Mouse (Mus musculus) heart, adult 2 months (tissue): ENCODE results near the gene Cntnap1. TPM values are rescaled to one million over a fixed set of nuclear protein-coding genes. Genes with fewer than 3 reads are reported as not detected.

Experiments used
- DNase-seq, 2 experiments: peaks; one replicate each; pipeline ENCODE4 v3.0.0; 2021
- H3K27ac ChIP-seq: fragments of 200-600 bp; 2 replicates; pipeline ENCODE4 v1.8.1; 2022
- H3K27me3 ChIP-seq: fragments of 200-500 bp; 2 replicates; pipeline ENCODE4 v1.6.1; 2012; ENCODE audit warnings: mild to moderate bottlenecking, low read length, inconsistent platforms, mixed read lengths; ENCODE audit not compliant: control insufficient read depth, insufficient read depth
- H3K36me3 ChIP-seq: fragments of 200-500 bp; 2 replicates; pipeline ENCODE4 v1.6.1; 2012; ENCODE audit warnings: low read length, inconsistent platforms; ENCODE audit not compliant: control insufficient read depth, insufficient read depth
- H3K4me1 ChIP-seq: fragments of 200-500 bp; 2 replicates; pipeline ENCODE4 v1.6.1; 2011; ENCODE audit warnings: low read length; ENCODE audit not compliant: control insufficient read depth, insufficient read depth
- H3K4me3 ChIP-seq: fragments of 200-600 bp; 2 replicates; pipeline ENCODE4 v1.8.1; 2022
- H3K79me2 ChIP-seq: fragments of 200-500 bp; replicated peaks from 2 replicates; pipeline ENCODE4 v1.6.1; 2012; ENCODE audit warnings: mild to moderate bottlenecking, inconsistent platforms, low read length, moderate library complexity, mixed read lengths; ENCODE audit not compliant: control insufficient read depth, insufficient read depth
- H3K9ac ChIP-seq: fragments of 200-500 bp; 2 replicates; pipeline ENCODE4 v1.6.1; 2012; ENCODE audit warnings: low read depth, mild to moderate bottlenecking, control low read depth, inconsistent platforms, low read length, mixed read lengths
- CTCF ChIP-seq: fragments of 200-600 bp; IDR thresholded peaks from 2 replicates; pipeline ENCODE4 v1.8.1; 2022; ENCODE audit warnings: antibody characterized with exemption, mild to moderate bottlenecking, moderate library complexity
- EP300 ChIP-seq: fragments of 200-500 bp; IDR thresholded peaks from 2 replicates; pipeline ENCODE4 v1.6.1; 2011; ENCODE audit warnings: low read depth, low read length, control low read depth; ENCODE audit not compliant: insufficient read depth
- POLR2A ChIP-seq: fragments of 200-500 bp; IDR thresholded peaks from 2 replicates; pipeline ENCODE4 v1.6.1; 2011; ENCODE audit warnings: mild to moderate bottlenecking, low read depth, low read length, control low read depth; ENCODE audit not compliant: insufficient read depth
- WGBS: fragments of 180-500 bp; shearing (Covaris S2); methylation state at CpG from one replicate; pipeline ENCODE4 v1.1.7; 2018; 5-methylcytosine and 5-hydroxymethylcytosine counted together
- intact Hi-C: fragments of 180-260 bp; cut with DNase I; formaldehyde crosslinking; loops from one replicate; pipeline ENCODE4 v1.15.1; 2025
- polyA plus RNA-seq: library from polyadenylated mRNA; depleted of rRNA; stranded (reverse); fragments of >200 nt; gene quantifications from 2 replicates; pipeline ENCODE4 v1.2.3, GENCODE M21; 2012
- total RNA-seq, 2 experiments: library from RNA; stranded (reverse); gene quantifications; 2 replicates each; pipeline ENCODE4 v1.2.3; 2021

Cntnap1 gene
- total and polyA plus RNA-seq, 3 experiments: 1.3 to 3.1 (median 1.5) TPM

DNA sequence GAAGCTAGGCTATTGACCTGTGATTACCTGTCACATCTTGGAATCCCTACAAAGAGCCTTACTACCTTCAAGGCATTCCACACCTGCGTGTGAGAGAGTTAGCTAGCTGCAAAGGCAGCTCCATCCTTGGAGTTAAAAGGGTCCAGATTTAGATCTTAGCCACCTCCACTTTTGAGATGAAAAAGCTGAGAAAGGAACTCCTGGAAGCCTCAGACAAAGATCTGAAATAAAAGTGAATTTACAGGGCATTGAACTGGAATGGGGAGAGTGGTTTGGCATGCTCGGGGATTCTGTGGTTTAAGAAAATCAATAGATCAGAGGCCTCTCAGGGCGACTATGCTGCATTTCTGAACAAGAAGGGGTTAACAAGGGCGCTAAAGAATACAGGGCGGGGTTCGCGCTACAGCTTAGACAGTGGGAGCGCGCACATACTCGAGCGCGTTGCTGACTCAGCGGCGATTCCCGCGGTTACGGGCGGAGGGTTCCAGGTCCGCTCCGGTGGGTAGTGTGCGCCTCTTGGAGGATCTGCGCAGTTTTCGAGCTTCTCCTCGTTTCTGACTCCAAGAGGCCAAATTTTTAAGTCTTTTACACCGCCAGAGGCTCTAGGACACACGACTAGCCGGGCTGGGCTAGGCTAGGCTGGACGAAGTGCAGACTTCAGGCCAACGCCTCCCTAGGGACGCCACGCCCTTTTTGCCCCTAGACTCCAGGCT, 1.6 kb downstream of the Cntnap1 start:
- intact Hi-C loops: loop anchor here (5.0 to 10.0 kb wide), 2 partner anchors 35 to 457 kb away; partner anchors contain the start of genes Hspb9 and Kat2a
- Histone ChIP-seq H3K27me3 (no peaks in the 10 kb centered on the region), H3K27ac (peak overlapping the region; percentile 91), H3K9ac (peak overlapping the region; percentile 62), H3K79me2 (no peaks in the 10 kb centered on the region), H3K4me3 (peak overlapping the region; percentile 53), H3K36me3 (0 out of 2 replicates have a peak, but pooled peaks cover 2% of the 10 kb centered on the region), H3K4me1 (peaks cover 11% of the 10 kb centered on the region)
- peak; percentile 83 to 84 for DNase-seq
- TF ChIP-seq POLR2A (peak; percentile 72), CTCF (no peak), EP300 (no peak)
- WGBS: under 1% methylated on average over 31 of the region's 31 CpGs

DNA sequence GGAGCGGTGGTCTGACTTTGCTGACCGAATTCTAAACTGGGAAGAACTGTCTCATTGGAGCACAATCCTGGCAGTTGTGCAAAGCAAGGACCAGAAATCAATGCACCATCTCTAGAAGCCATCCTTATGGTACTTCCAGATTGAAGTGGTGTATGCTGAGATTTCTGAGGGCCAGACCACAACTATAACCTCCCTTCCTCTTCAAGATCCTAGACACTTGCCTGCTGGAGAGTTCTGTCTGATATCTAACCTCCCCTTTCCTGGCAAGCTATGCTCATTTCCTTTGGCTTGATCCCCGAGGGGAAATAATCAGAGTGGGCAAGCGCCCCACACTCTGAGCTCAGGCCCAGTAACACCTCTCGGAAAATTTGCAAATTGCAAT, 2.1 kb downstream of the Cntnap1 start:
- no peak for DNase-seq
- intact Hi-C loops: loop anchor here (5.0 to 10.0 kb wide), 2 partner anchors 35 to 458 kb away; partner anchors contain the start of genes Hspb9 and Kat2a
- WGBS: 4% methylated on average over 5 of the region's 5 CpGs
- H3K27ac ChIP-seq: peak overlapping the region; percentile 91
- no peaks in the 10 kb centered on the region for H3K27me3 ChIP-seq
- H3K79me2 ChIP-seq: no peaks in the 10 kb centered on the region
- H3K9ac ChIP-seq: peak overlapping the region; percentile 62
- H3K4me3 ChIP-seq: peak overlapping the region; percentile 53
- 0 out of 2 replicates have a peak, but pooled peaks cover 2% of the 10 kb centered on the region for H3K36me3 ChIP-seq
- H3K4me1 ChIP-seq: peaks cover 11% of the 10 kb centered on the region
- TF ChIP-seq CTCF (no peak), EP300 (no peak), POLR2A (no peak)

DNA sequence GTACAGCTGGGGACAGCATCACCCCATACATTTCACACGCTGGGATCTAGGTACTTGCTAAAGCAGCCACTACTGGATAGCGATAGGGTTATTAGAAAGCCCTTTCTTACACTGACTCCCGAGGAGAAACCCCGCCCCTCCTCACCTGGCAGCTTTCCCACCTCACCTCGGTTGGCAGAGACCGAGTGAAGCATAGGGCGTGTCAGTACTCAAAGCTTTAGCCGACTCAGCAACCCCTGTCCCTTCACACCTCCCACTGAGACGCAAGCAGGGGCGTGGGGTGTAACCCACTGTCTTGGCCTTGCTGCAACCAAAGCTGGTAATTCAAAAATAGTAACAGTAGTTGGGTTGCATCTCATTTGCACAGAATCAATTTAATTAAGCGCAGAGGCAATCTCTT, 2.8 kb downstream of the Cntnap1 start:
- H3K4me3 ChIP-seq: peak overlapping the region; percentile 50
- H3K36me3 ChIP-seq: 0 out of 2 replicates have a peak, but pooled peaks cover 2% of the 10 kb centered on the region
- H3K9ac ChIP-seq: peak overlapping the region; percentile 18; the same call in 1 of the 2 replicates
- H3K27me3 ChIP-seq: no peaks in the 10 kb centered on the region
- WGBS: 8% methylated on average over 11 of the region's 11 CpGs
- H3K27ac ChIP-seq: peak overlapping the region; percentile 86
- peaks cover 11% of the 10 kb centered on the region for H3K4me1 ChIP-seq
- intact Hi-C loops: loop anchor here (1.0 to 10.0 kb wide), 3 partner anchors 36 to 458 kb away; partner anchors contain the start of genes Hspb9 and Kat2a
- peak; percentile 66 to 71 for DNase-seq
- no peaks in the 10 kb centered on the region for H3K79me2 ChIP-seq
- no peak for TF ChIP-seq CTCF

DNA sequence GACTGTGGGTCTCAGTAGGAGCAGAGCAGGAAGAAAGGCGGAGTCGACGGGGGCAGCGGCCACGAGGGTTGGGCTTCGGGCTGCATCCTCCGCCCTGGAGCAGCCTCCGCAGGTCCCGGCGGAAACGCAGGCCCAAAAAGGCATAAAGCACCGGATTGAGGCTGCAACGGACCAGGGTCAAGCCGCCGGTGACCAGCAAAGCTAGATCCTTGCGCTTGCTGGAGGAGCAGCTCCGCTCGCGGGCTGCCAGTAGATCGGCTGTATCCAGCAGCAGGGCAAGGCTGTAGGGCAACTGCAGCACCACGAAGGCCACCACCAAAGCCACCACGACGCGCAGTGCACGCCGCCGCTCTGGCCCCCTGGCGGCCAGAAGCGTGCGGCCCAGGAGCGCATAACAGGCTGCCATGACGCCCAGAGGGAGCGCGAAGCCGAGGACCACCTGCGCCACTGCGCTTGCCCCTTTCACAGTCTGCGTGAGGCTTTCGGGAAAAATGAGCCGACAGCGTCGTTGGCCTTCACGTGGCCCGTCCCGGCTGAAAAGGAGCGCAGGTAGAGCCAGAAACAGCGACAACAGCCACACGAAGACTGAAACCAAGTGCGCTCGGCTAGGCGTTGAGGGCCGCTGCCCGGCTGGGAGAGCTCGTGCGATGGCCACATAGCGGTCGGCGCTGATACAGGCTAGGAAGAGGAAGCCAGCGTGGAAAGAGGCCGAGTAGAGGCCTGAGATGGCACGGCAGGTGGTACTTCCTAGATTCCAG, 3.5 kb downstream of the Cntnap1 start:
- Histone ChIP-seq H3K79me2 (no peaks in the 10 kb centered on the region), H3K9ac (peak overlapping the region; percentile 60), H3K27ac (peak overlapping the region; percentile 86), H3K27me3 (no peaks in the 10 kb centered on the region), H3K4me3 (peak overlapping the region; percentile 50), H3K36me3 (0 out of 2 replicates have a peak, but pooled peaks cover 2% of the 10 kb centered on the region), H3K4me1 (peaks cover 9% of the 10 kb centered on the region)
- no peak for TF ChIP-seq CTCF
- TF ChIP-seq EP300: no peak
- peak; percentile 64 for TF ChIP-seq POLR2A
- intact Hi-C loops: loop anchor here (1.0 to 10.0 kb wide), 4 partner anchors 37 to 459 kb away; partner anchors contain the start of genes Hspb9, Kat2a, Retreg3 and Tubg1
- DNase-seq: peak; percentile 88 to 91
- WGBS: 5% methylated on average over 61 of the region's 61 CpGs

DNA sequence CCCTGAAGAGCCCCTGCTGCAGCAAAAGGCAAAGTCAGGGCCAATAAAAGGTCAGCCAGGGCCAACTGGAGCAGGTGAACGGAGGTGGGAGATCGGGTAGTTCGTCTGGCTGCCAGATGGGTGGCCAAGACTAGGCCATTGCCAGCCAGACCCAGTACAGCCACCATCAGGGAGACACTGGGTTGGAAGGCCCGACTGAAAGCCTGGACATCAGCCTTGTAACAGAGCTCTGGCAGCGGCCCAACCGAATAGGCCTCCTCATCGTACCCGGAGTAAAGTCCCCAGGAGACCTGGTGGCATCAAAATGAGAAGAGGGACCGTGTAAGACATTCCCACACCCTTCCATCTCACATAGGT, 4.0 kb downstream of the Cntnap1 start:
- WGBS: 23% methylated on average over 9 of the region's 9 CpGs
- no peaks in the 10 kb centered on the region for H3K36me3 ChIP-seq
- no peaks in the 10 kb centered on the region for H3K27me3 ChIP-seq
- H3K79me2 ChIP-seq: no peaks in the 10 kb centered on the region
- H3K4me1 ChIP-seq: peaks cover 9% of the 10 kb centered on the region
- peak overlapping the region; percentile 60 for H3K9ac ChIP-seq
- DNase-seq: no peak
- H3K27ac ChIP-seq: peak overlapping the region; percentile 86
- TF ChIP-seq EP300: no peak
- no peak for TF ChIP-seq CTCF
- TF ChIP-seq POLR2A: no peak
- peak overlapping the region; percentile 50 for H3K4me3 ChIP-seq
- intact Hi-C loops: loop anchor here (2.0 to 10.0 kb wide), 3 partner anchors 37 to 460 kb away; partner anchors contain the start of genes Hspb9, Kat2a, Retreg3 and Tubg1
